Mouse (Mus musculus): Measurements from ENCODE around the gene Plekhb2. TPM values are rescaled to one million over a fixed set of nuclear protein-coding genes. Genes with fewer than 3 reads are reported as not detected.

Gene Plekhb2
- polyA plus RNA-seq, 1 experiment from 2014 or later: 67.2 TPM

DNA sequence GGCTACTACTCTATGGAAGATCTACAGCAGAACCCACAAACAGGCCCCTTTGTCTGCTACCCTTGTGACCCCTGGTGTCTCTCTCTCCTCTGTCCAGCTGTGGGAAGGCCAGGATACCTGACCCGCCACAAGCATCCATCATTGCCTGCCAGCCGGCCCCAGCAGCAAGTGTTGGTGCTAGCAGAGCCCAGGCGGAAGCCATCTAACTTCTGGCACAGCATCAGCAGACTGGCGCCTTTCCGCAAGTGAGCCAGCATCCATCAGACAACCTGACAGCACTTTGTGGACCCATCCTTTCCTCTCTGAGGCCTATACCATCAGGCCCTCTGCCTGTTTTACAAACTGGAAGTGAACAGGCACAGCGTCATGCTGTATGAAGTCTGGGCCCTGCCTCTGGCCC lies 38.2 kb upstream of the Plekhb2 start:
- H3K27me3 ChIP-seq (ENCODE audit: control insufficient read depth, insufficient read depth, low read length): no peaks in the 10 kb centered on the region
- H3K4me3 ChIP-seq (replicated peaks; ENCODE audit: low read depth, low read length): no peak overlapping the region
- no peak overlapping the region for H3K27ac ChIP-seq (replicated peaks; ENCODE audit: low read depth, low read length)
- 93% methylated on average over 6 of the region's 6 CpGs for WGBS
- H3K4me1 ChIP-seq (ENCODE audit: control insufficient read depth, insufficient read depth, low read length): no peaks in the 10 kb centered on the region
- no peaks in the 10 kb centered on the region for H3K9me3 ChIP-seq (ENCODE audit: control insufficient read depth, low read length)
- DNase-seq (no peak), ATAC-seq (ENCODE audit: low FRiP score, low TSS enrichment) (no peak)
- peaks cover 87% of the 10 kb centered on the region for H3K36me3 ChIP-seq (ENCODE audit: control insufficient read depth, insufficient read depth, low read length)
- H3K9ac ChIP-seq (replicated peaks; ENCODE audit: low read length): no peak overlapping the region
- H3K4me2 ChIP-seq (ENCODE audit: low read length): no peak overlapping the region

DNA sequence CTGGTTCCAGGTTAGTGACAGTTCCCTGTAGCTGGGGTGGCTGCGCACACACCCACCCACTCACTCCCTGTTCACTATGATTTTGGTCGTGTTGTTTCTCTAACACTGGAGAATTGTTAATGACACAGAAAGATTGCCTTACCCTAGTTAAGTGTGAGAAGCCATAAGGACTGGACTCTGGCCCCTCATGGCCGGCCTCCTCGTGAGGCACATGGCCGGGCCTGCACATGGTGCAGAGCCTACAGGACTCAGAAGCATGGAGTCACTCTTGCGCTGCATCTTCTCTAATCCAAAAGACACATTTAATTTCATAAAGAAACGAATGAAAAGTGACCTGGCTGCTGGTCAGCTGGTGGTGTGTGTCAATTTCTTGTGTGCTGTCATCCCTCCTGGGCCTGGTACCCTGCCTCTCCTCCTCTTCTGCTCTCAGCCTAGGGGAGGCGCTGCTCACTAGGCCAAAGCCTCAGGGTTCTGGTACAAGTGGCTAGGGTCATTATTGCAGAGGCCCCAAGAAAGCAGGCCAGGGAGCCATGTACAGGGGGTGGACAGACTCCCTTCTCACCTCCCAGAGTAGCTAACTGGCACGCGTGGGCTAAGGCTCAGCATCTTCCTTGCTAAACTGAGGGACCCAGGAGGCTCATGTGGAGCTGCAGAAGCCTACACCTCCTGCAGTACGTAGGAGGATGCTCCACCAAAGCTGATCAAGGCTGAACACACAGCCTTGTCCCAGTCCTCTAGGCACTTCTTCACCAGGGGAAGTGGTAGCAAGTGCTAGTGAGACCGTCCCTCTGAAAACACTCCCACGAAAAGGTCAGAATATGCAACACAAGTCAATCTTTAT lies 37.1 kb upstream of the Plekhb2 start:
- Histone ChIP-seq H3K9me3 (ENCODE audit: control insufficient read depth, low read length) (no peaks in the 10 kb centered on the region), H3K27me3 (ENCODE audit: control insufficient read depth, insufficient read depth, low read length) (no peaks in the 10 kb centered on the region), H3K4me3 (replicated peaks; ENCODE audit: low read depth, low read length) (no peak overlapping the region), H3K4me1 (ENCODE audit: control insufficient read depth, insufficient read depth, low read length) (no peaks in the 10 kb centered on the region), H3K4me2 (ENCODE audit: low read length) (no peak overlapping the region), H3K9ac (replicated peaks; ENCODE audit: low read length) (no peak overlapping the region), H3K36me3 (ENCODE audit: control insufficient read depth, insufficient read depth, low read length) (peaks cover 92% of the 10 kb centered on the region), H3K27ac (replicated peaks; ENCODE audit: low read depth, low read length) (no peak overlapping the region)
- ATAC-seq (ENCODE audit: low FRiP score, low TSS enrichment) (no peak), DNase-seq (no peak)
- WGBS: 94% methylated on average over 13 of the region's 13 CpGs

DNA sequence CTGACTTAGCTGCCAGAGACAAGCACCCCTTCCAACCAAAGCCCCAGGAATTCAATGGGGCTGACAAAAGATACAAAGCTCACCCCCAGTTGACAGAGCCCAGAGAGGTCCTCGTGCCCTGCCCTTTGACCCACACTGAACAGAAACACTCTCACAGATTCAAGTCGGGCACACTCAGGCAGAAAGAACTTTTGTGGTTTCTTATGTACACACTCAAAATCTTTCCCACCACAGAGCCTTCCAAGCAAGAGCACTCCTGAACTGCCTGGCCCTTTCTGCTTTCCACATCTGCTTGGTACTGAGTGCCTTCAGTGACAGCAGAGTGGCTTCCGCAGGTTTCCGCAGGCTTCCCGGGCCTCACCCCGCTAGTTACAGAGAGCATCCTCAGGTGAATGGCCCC lies 33.9 kb upstream of the Plekhb2 start:
- 80% methylated on average over 6 of the region's 6 CpGs for WGBS
- H3K36me3 ChIP-seq (ENCODE audit: control insufficient read depth, insufficient read depth, low read length): peaks cover 91% of the 10 kb centered on the region
- H3K27me3 ChIP-seq (ENCODE audit: control insufficient read depth, insufficient read depth, low read length): no peaks in the 10 kb centered on the region
- H3K4me3 ChIP-seq (replicated peaks; ENCODE audit: low read depth, low read length): no peak overlapping the region
- no peak overlapping the region for H3K9ac ChIP-seq (replicated peaks; ENCODE audit: low read length)
- H3K9me3 ChIP-seq (ENCODE audit: control insufficient read depth, low read length): no peaks in the 10 kb centered on the region
- DNase-seq (no peak), ATAC-seq (ENCODE audit: low FRiP score, low TSS enrichment) (no peak)
- no peaks in the 10 kb centered on the region for H3K4me1 ChIP-seq (ENCODE audit: control insufficient read depth, insufficient read depth, low read length)
- no peak overlapping the region for H3K27ac ChIP-seq (replicated peaks; ENCODE audit: low read depth, low read length)
- no peak overlapping the region for H3K4me2 ChIP-seq (ENCODE audit: low read length)

DNA sequence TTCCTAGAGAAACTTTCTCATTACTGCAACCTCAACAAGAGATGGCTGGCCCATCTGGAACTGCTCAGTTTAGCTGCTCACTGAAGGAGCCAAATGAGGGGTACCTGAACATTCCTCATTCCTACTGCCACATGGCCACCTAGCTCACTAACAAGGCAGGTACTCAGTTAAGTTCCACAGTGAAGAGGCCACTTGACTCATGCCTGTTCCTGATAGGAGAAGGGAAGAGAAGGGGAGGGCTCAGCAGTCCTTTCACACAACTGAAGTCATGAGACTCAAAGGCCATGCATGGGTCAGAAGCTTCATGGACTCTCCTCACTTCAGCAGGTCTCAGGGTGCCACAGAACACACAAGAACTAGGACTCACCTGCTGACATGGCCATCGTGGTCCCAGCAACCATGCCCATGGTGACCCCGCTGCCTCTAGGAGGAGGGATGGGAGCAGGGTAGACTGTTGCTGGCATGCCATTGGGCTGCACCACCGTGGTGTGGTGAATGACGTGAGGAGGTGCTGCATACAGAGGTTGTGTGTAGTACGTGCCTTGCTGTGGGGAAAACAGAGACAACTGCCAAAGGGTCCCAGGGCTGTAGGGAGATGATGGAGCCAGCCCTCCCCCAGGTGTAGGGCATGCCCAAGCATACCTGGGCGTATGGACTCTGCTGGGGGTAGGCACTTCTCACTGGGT lies 30.4 kb upstream of the Plekhb2 start:
- Histone ChIP-seq H3K27me3 (ENCODE audit: control insufficient read depth, insufficient read depth, low read length) (no peaks in the 10 kb centered on the region), H3K36me3 (ENCODE audit: control insufficient read depth, insufficient read depth, low read length) (peaks cover 69% of the 10 kb centered on the region), H3K4me1 (ENCODE audit: control insufficient read depth, insufficient read depth, low read length) (no peaks in the 10 kb centered on the region), H3K4me2 (ENCODE audit: low read length) (no peak overlapping the region), H3K4me3 (replicated peaks; ENCODE audit: low read depth, low read length) (no peak overlapping the region), H3K9ac (replicated peaks; ENCODE audit: low read length) (no peak overlapping the region), H3K27ac (replicated peaks; ENCODE audit: low read depth, low read length) (no peak overlapping the region), H3K9me3 (ENCODE audit: control insufficient read depth, low read length) (no peaks in the 10 kb centered on the region)
- DNase-seq (no peak), ATAC-seq (ENCODE audit: low FRiP score, low TSS enrichment) (no peak)
- WGBS: 97% methylated on average over 6 of the region's 6 CpGs

DNA sequence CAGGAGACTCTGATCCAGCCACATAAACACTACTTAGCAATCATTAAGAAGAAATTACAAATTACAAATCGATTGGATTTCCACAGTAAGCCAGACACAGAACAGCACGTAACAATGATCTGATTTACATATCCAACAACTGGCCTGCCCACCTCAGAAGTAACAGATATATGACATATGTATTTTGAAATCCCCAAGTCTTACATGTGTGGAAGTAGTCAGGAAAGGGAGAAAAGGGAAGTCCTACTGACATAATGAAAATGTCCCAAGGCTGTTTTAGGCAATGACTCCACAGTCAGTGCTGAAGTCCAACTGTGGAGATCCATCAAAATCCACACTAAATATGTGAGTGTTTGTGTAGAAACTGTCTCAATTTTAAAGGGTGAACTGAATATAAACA lies 28.4 kb upstream of the Plekhb2 start:
- ATAC-seq (ENCODE audit: low FRiP score, low TSS enrichment): no peak
- Histone ChIP-seq H3K4me2 (ENCODE audit: low read length) (no peak overlapping the region), H3K4me3 (replicated peaks; ENCODE audit: low read depth, low read length) (no peak overlapping the region), H3K9ac (replicated peaks; ENCODE audit: low read length) (no peak overlapping the region), H3K27ac (replicated peaks; ENCODE audit: low read depth, low read length) (no peak overlapping the region), H3K36me3 (ENCODE audit: control insufficient read depth, insufficient read depth, low read length) (peaks cover 59% of the 10 kb centered on the region), H3K4me1 (ENCODE audit: control insufficient read depth, insufficient read depth, low read length) (no peaks in the 10 kb centered on the region), H3K27me3 (ENCODE audit: control insufficient read depth, insufficient read depth, low read length) (no peaks in the 10 kb centered on the region), H3K9me3 (ENCODE audit: control insufficient read depth, low read length) (no peaks in the 10 kb centered on the region)
- DNase-seq: no peak
- WGBS: 92% methylated on average over 2 of the region's 2 CpGs

DNA sequence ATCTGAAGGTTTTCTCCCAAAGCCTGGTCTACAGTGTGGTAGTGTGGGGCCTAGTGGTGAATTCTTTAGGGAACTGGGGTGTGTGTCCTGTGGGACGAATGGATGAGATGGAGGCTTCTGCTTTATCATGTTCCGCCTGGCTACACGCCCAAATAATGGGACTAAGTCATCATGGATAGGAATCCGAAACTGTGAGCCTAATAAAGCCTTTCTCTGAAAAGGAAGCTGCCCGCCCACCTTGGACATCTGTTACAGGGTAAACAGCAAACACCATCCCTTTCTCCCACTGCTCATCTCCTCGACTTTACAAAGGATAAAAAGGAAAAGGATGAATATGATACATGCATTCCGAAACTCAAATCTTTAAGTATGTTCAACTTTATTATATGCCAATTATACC lies 27.8 kb upstream of the Plekhb2 start:
- H3K27me3 ChIP-seq (ENCODE audit: control insufficient read depth, insufficient read depth, low read length): no peaks in the 10 kb centered on the region
- no peak for ATAC-seq (ENCODE audit: low FRiP score, low TSS enrichment)
- 84% methylated on average over 7 of the region's 7 CpGs for WGBS
- no peak overlapping the region for H3K27ac ChIP-seq (replicated peaks; ENCODE audit: low read depth, low read length)
- no peak overlapping the region for H3K4me3 ChIP-seq (replicated peaks; ENCODE audit: low read depth, low read length)
- no peaks in the 10 kb centered on the region for H3K9me3 ChIP-seq (ENCODE audit: control insufficient read depth, low read length)
- H3K36me3 ChIP-seq (ENCODE audit: control insufficient read depth, insufficient read depth, low read length): peaks cover 59% of the 10 kb centered on the region
- no peaks in the 10 kb centered on the region for H3K4me1 ChIP-seq (ENCODE audit: control insufficient read depth, insufficient read depth, low read length)
- DNase-seq: no peak
- H3K4me2 ChIP-seq (ENCODE audit: low read length): no peak overlapping the region
- no peak overlapping the region for H3K9ac ChIP-seq (replicated peaks; ENCODE audit: low read length)

DNA sequence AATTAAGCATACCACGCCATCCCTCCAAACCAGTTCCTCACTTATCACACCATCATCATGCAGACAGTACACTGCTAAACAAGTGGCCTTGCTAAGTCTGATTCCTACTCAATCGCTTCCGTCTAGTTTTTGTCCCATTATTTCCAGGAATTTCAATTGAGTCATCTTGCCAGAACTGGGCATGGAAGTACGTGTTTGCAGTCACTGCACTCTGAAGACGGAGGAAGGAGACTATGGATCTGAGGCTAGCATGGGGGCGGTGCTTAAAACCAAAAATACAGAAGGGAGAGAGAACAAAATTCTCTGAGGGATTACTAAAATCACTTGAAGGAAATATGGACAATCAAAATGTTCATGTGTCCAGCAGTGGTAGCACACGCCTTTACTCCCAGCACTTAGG lies 27.0 kb upstream of the Plekhb2 start:
- no peak for DNase-seq
- no peaks in the 10 kb centered on the region for H3K27me3 ChIP-seq (ENCODE audit: control insufficient read depth, insufficient read depth, low read length)
- WGBS: 92% methylated on average over 7 of the region's 7 CpGs
- peaks cover 59% of the 10 kb centered on the region for H3K36me3 ChIP-seq (ENCODE audit: control insufficient read depth, insufficient read depth, low read length)
- no peak overlapping the region for H3K4me2 ChIP-seq (ENCODE audit: low read length)
- H3K9me3 ChIP-seq (ENCODE audit: control insufficient read depth, low read length): no peaks in the 10 kb centered on the region
- H3K4me3 ChIP-seq (replicated peaks; ENCODE audit: low read depth, low read length): no peak overlapping the region
- ATAC-seq (ENCODE audit: low FRiP score, low TSS enrichment): no peak
- no peaks in the 10 kb centered on the region for H3K4me1 ChIP-seq (ENCODE audit: control insufficient read depth, insufficient read depth, low read length)
- no peak overlapping the region for H3K9ac ChIP-seq (replicated peaks; ENCODE audit: low read length)
- H3K27ac ChIP-seq (replicated peaks; ENCODE audit: low read depth, low read length): no peak overlapping the region

DNA sequence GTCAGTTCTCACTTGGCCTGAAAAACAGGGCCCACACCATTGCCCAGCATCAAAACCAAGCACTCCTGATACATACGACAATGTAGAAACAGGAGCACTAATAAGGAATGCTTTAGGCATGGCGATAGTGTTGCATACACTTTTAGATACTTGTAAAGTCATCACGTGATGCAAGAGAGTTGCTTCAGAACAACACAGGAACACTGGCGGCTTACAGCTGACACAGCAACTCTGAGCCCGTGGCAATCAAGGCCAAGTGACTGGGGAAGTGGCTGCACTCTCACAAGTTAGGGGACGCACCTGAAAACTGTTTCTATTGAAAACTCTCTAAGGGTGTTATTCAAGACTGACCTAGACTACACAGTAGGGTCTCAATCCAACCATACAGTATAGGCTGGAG lies 26.4 kb upstream of the Plekhb2 start:
- ATAC-seq (ENCODE audit: low FRiP score, low TSS enrichment): no peak

DNA sequence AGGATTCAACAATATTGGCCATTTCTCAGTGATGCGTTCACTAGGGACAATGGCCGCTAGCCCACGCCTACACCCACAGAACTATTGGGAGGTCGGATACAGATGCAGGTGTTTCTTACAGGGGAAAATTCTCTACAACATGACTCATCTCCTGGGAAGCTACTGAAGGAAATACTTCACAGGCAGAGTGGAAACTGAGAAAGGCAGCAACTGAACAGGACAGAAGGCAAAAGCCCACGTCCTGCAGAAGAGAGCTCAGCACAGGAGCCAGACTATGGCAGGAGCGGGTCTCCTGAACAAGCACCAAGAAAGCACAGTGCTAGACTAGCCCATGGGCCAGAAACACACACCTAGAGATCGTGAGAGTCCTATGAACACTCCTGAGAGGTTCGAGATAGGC lies 25.6 kb upstream of the Plekhb2 start:
- no peak for ATAC-seq (ENCODE audit: low FRiP score, low TSS enrichment)
- DNase-seq: no peak
- WGBS: 92% methylated on average over 8 of the region's 8 CpGs

More for the DNA sequence above, 26.4 kb upstream of the Plekhb2 start:
- Histone ChIP-seq H3K27ac (replicated peaks; ENCODE audit: low read depth, low read length) (no peak overlapping the region), H3K4me3 (replicated peaks; ENCODE audit: low read depth, low read length) (no peak overlapping the region), H3K4me2 (ENCODE audit: low read length) (no peak overlapping the region), H3K4me1 (ENCODE audit: control insufficient read depth, insufficient read depth, low read length) (no peaks in the 10 kb centered on the region), H3K9ac (replicated peaks; ENCODE audit: low read length) (no peak overlapping the region), H3K27me3 (ENCODE audit: control insufficient read depth, insufficient read depth, low read length) (no peaks in the 10 kb centered on the region), H3K36me3 (ENCODE audit: control insufficient read depth, insufficient read depth, low read length) (peaks cover 60% of the 10 kb centered on the region), H3K9me3 (ENCODE audit: control insufficient read depth, low read length) (no peaks in the 10 kb centered on the region)
- 94% methylated on average over 6 of the region's 6 CpGs for WGBS
- no peak for DNase-seq

More for the DNA sequence above, 25.6 kb upstream of the Plekhb2 start:
- no peak overlapping the region for H3K9ac ChIP-seq (replicated peaks; ENCODE audit: low read length)
- no peak overlapping the region for H3K27ac ChIP-seq (replicated peaks; ENCODE audit: low read depth, low read length)
- no peak overlapping the region for H3K4me2 ChIP-seq (ENCODE audit: low read length)
- no peaks in the 10 kb centered on the region for H3K9me3 ChIP-seq (ENCODE audit: control insufficient read depth, low read length)
- peaks cover 60% of the 10 kb centered on the region for H3K36me3 ChIP-seq (ENCODE audit: control insufficient read depth, insufficient read depth, low read length)
- no peaks in the 10 kb centered on the region for H3K27me3 ChIP-seq (ENCODE audit: control insufficient read depth, insufficient read depth, low read length)
- no peaks in the 10 kb centered on the region for H3K4me1 ChIP-seq (ENCODE audit: control insufficient read depth, insufficient read depth, low read length)
- H3K4me3 ChIP-seq (replicated peaks; ENCODE audit: low read depth, low read length): no peak overlapping the region

All from midbrain, embryonic 14.5 days (tissue).